Mouse (Mus musculus) hindbrain, embryonic 16.5 days (tissue): ENCODE results near the gene Gm49416. TPM values are rescaled to one million over a fixed set of nuclear protein-coding genes. Genes with fewer than 3 reads are reported as not detected.
A peak's percentile ranks its signal among the peaks of the same experiment; 100 is the strongest.

ENCODE experiments used
- ATAC-seq: fragments of 200-750 bp; cut with Nextera tagmentation; 2 replicates; pipeline ENCODE4 v1.8.0; 2017; ENCODE audit warnings: moderate TSS enrichment, moderate library complexity
- H3K27ac ChIP-seq: fragments of 300-500 bp; sonication (generic); 2 replicates; pipeline ENCODE4 v1.5.1; 2014; ENCODE audit warnings: low read depth, mild to moderate bottlenecking, control low read depth, low read length, moderate library complexity
- H3K27me3 ChIP-seq: fragments of 300-500 bp; sonication (generic); replicated peaks from 2 replicates; pipeline ENCODE4 v1.6.1; 2014; ENCODE audit warnings: low read length; ENCODE audit not compliant: control insufficient read depth, insufficient read depth
- H3K36me3 ChIP-seq: fragments of 300-500 bp; sonication (generic); 2 replicates; pipeline ENCODE4 v1.6.1; 2014; ENCODE audit warnings: mild to moderate bottlenecking, low read length, moderate library complexity, mixed read lengths; ENCODE audit not compliant: control insufficient read depth, insufficient read depth
- H3K4me1 ChIP-seq: fragments of 300-500 bp; sonication (generic); 2 replicates; pipeline ENCODE4 v1.6.1; 2014; ENCODE audit warnings: low read depth, low read length; ENCODE audit not compliant: control insufficient read depth, insufficient read depth
- H3K4me2 ChIP-seq: fragments of 300-500 bp; sonication (generic); 2 replicates; pipeline ENCODE4 v1.6.1; 2014; ENCODE audit warnings: mild to moderate bottlenecking, low read length, control low read depth, moderate library complexity
- H3K4me3 ChIP-seq: fragments of 300-500 bp; sonication (generic); 2 replicates; pipeline ENCODE4 v1.5.1; 2014; ENCODE audit warnings: mild to moderate bottlenecking, low read length, control low read depth, moderate library complexity
- H3K9ac ChIP-seq: fragments of 300-500 bp; sonication (generic); 2 replicates; pipeline ENCODE4 v1.6.1; 2014; ENCODE audit warnings: low read depth, mild to moderate bottlenecking, control low read depth, low read length, moderate library complexity
- H3K9me3 ChIP-seq: fragments of 300-500 bp; sonication (generic); 2 replicates; pipeline ENCODE4 v1.6.1; 2014; ENCODE audit warnings: mild to moderate bottlenecking, low read length, moderate library complexity; ENCODE audit not compliant: control insufficient read depth
- WGBS: fragments of 180-500 bp; shearing (Covaris S2); extraction: QIAGEN DNeasy Blood & Tissue Kit; methylation state at CpG from one replicate; pipeline ENCODE4 v1.1.7; 2014; 5-methylcytosine and 5-hydroxymethylcytosine counted together
- microRNA-seq: library from miRNA; unstranded; fragments of <30 nt; microRNA quantifications from one replicate; pipeline ENCODE4, GENCODE M21; 2017
- polyA plus RNA-seq: library from polyadenylated mRNA; unstranded; fragments of >200 nt; fragmentation: Nextera tagmentation; extraction: Ambion mirVana; gene quantifications from 2 replicates; pipeline ENCODE4 v1.2.1, GENCODE M21; 2015

Gene Gm49416
- polyA plus RNA-seq, 1 experiment from 2014 or later = not detected

GRCm38 (mm10) chr19:8943047-8943446 lies 54.3 kb downstream of the Gm49416 start:
- no peak for ATAC-seq
- H3K9me3 ChIP-seq = no peaks in the 10 kb centered on the region
- peak overlapping the region; percentile 89 for H3K4me3 ChIP-seq
- peak overlapping the region; percentile 97 for H3K9ac ChIP-seq
- H3K27me3 ChIP-seq = no peaks in the 10 kb centered on the region
- H3K4me1 ChIP-seq = peaks cover 22% of the 10 kb centered on the region
- no peak overlapping the region for H3K27ac ChIP-seq
- H3K36me3 ChIP-seq = peaks cover 25% of the 10 kb centered on the region
- WGBS = 74% methylated on average over 2 of the region's 2 CpGs
- peak overlapping the region; percentile 71 for H3K4me2 ChIP-seq

GRCm38 (mm10) chr19:8944062-8944461 lies 55.3 kb downstream of the Gm49416 start:
- no peak overlapping the region for H3K9ac ChIP-seq
- H3K27me3 ChIP-seq = no peaks in the 10 kb centered on the region
- no peak overlapping the region for H3K4me2 ChIP-seq
- no peak overlapping the region for H3K27ac ChIP-seq
- no peaks in the 10 kb centered on the region for H3K9me3 ChIP-seq
- 67% methylated on average over 5 of the region's 5 CpGs for WGBS
- H3K4me3 ChIP-seq = no peak overlapping the region
- H3K4me1 ChIP-seq = peaks cover 22% of the 10 kb centered on the region
- peaks cover 34% of the 10 kb centered on the region for H3K36me3 ChIP-seq
- ATAC-seq = no peak

GRCm38 (mm10) chr19:8944750-8945149 lies 56.0 kb downstream of the Gm49416 start:
- peaks cover 22% of the 10 kb centered on the region for H3K4me1 ChIP-seq
- peak overlapping the region; percentile 38 for H3K4me2 ChIP-seq
- peak overlapping the region; percentile 13; the same call in 1 of the 2 replicates for H3K4me3 ChIP-seq
- H3K36me3 ChIP-seq = peaks cover 39% of the 10 kb centered on the region
- peak overlapping the region; percentile 33; the same call in 1 of the 2 replicates for H3K9ac ChIP-seq
- 32% methylated on average over 5 of the region's 5 CpGs for WGBS
- no peaks in the 10 kb centered on the region for H3K9me3 ChIP-seq
- no peak for ATAC-seq
- no peak overlapping the region for H3K27ac ChIP-seq
- no peaks in the 10 kb centered on the region for H3K27me3 ChIP-seq

Small RNA genes within 50 kb of the gene (microRNA-seq; reads per million reads assigned to microRNA genes)
- gene Mir5136 = not detected

Other genes starting within 250 kb of the Gm49416 start
- gene Chrm1, start 225.1 kb upstream of the Gm49416 start, polyA plus RNA-seq = 0.66 and 0.72 TPM in 2 replicates
- 183 and 191 TPM in 2 replicates for gene Slc3a2, start 165.6 kb upstream of the Gm49416 start, polyA plus RNA-seq
- gene Wdr74, start 153.1 kb upstream of the Gm49416 start, polyA plus RNA-seq = 89.6 and 92.0 TPM in 2 replicates
- gene 1700092M07Rik, start 148.2 kb upstream of the Gm49416 start, polyA plus RNA-seq = 1.5 and 1.6 TPM in 2 replicates
- 109 and 119 TPM in 2 replicates for gene Stx5a, start 147.5 kb upstream of the Gm49416 start, polyA plus RNA-seq
- 120 and 140 TPM in 2 replicates for gene Nxf1, start 131.9 kb upstream of the Gm49416 start, polyA plus RNA-seq
- 200 and 220 TPM in 2 replicates for gene Tmem223, start 117.9 kb upstream of the Gm49416 start, polyA plus RNA-seq
- 30.4 and 32.1 TPM in 2 replicates for gene Tmem179b, start 114.5 kb upstream of the Gm49416 start, polyA plus RNA-seq
- gene Taf6l, start 102.5 kb upstream of the Gm49416 start, polyA plus RNA-seq = 31.7 and 33.1 TPM in 2 replicates
- gene Polr2g, start 90.3 kb upstream of the Gm49416 start, polyA plus RNA-seq = 136 and 147 TPM in 2 replicates
- 8.0 and 8.1 TPM in 2 replicates for gene Zbtb3, start 86.4 kb upstream of the Gm49416 start, polyA plus RNA-seq
- gene Ttc9c, start 69.6 kb upstream of the Gm49416 start, polyA plus RNA-seq = 51.6 and 54.3 TPM in 2 replicates
- 5.1 and 5.8 TPM in 2 replicates for gene Hnrnpul2, start 68.9 kb upstream of the Gm49416 start, polyA plus RNA-seq
- not detected in 2 replicates for gene AC129217.1, start 59.2 kb upstream of the Gm49416 start, polyA plus RNA-seq
- gene Bscl2, start 51.5 kb upstream of the Gm49416 start, polyA plus RNA-seq = 117 TPM in 2 replicates
- gene Gng3, start 49.7 kb upstream of the Gm49416 start, polyA plus RNA-seq = 477 and 526 TPM in 2 replicates
- 0.94 and 1.2 TPM in 2 replicates for gene Lrrn4cl, start 38.2 kb upstream of the Gm49416 start, polyA plus RNA-seq
- 147 and 151 TPM in 2 replicates for gene Ubxn1, start 17.4 kb upstream of the Gm49416 start, polyA plus RNA-seq
- 58.5 and 61.5 TPM in 2 replicates for gene Uqcc3, start 8.0 kb upstream of the Gm49416 start, polyA plus RNA-seq
- gene Lbhd1, start 5.2 kb upstream of the Gm49416 start, polyA plus RNA-seq = 27.5 and 35.0 TPM in 2 replicates
- gene Gm49403, start 5.0 kb upstream of the Gm49416 start, polyA plus RNA-seq = not detected in 2 replicates
- gene 1810009A15Rik, start 73 bp upstream of the Gm49416 start, polyA plus RNA-seq = 44.3 and 46.5 TPM in 2 replicates
- gene Ints5, start 4.1 kb downstream of the Gm49416 start, polyA plus RNA-seq = 31.1 and 35.2 TPM in 2 replicates
- 72.1 and 84.5 TPM in 2 replicates for gene Ganab, start 9.1 kb downstream of the Gm49416 start, polyA plus RNA-seq
- 98.3 and 99.5 TPM in 2 replicates for gene B3gat3, start 31.4 kb downstream of the Gm49416 start, polyA plus RNA-seq
- 2.9 and 3.0 TPM in 2 replicates for gene Rom1, start 40.4 kb downstream of the Gm49416 start, polyA plus RNA-seq
- 10.3 and 11.3 TPM in 2 replicates for gene Eml3, start 40.6 kb downstream of the Gm49416 start, polyA plus RNA-seq
- 91.3 and 103 TPM in 2 replicates for gene Mta2, start 52.9 kb downstream of the Gm49416 start, polyA plus RNA-seq
- gene Tut1, start 64.9 kb downstream of the Gm49416 start, polyA plus RNA-seq = 23.9 and 26.3 TPM in 2 replicates
- gene Eef1g, start 78.1 kb downstream of the Gm49416 start, polyA plus RNA-seq = 284 and 301 TPM in 2 replicates
- 3.5 and 4.8 TPM in 2 replicates for gene Ahnak, start 100.4 kb downstream of the Gm49416 start, polyA plus RNA-seq
- gene Scgb1a1, start 199.0 kb downstream of the Gm49416 start, polyA plus RNA-seq = not detected in 2 replicates
- 34.1 and 44.9 TPM in 2 replicates for gene Asrgl1, start 246.7 kb downstream of the Gm49416 start, polyA plus RNA-seq